Mouse (Mus musculus) gastrocnemius, postnatal 4 days (tissue): ENCODE measurements at regions not wholly inside any gene's neighbourhood (a gene's known extent, or its start where the extent isn't known, plus 50 kb on each side); places are given as distances from the start of the nearest gene placed in this dataset.

ENCODE experiments used
- DNase-seq, 2 experiments: peaks; one replicate each; pipeline ENCODE4 v3.0.0; 2021 to 2022; ENCODE audit warnings: low spot score in 2 of 2, mixed read lengths in 2 of 2

- no peak for DNase-seq
These were observed 61.1 kb upstream of the Cers6 start for GRCm38 (mm10) chr2:68799993-68800740.

- no peak for DNase-seq
These were observed 57.1 kb upstream of the Cers6 start for GRCm38 (mm10) chr2:68804117-68804516.

- peak; percentile 25 to 74 for DNase-seq
These were observed 55.4 kb upstream of the Cers6 start for GRCm38 (mm10) chr2:68805866-68806265.

- DNase-seq, result no peak
These were observed 54.8 kb upstream of the Cers6 start for GRCm38 (mm10) chr2:68806311-68806895.
